Mouse (Mus musculus) megakaryocyte, embryonic 14.5 days (primary cell): ENCODE measurements at regions not wholly inside any gene's neighbourhood (a gene's known extent, or its start where the extent isn't known, plus 50 kb on each side); places are given as distances from the start of the nearest gene placed in this dataset.
A peak's percentile ranks its signal among the peaks of the same experiment; 100 is the strongest.

ENCODE experiments used
- H3K27me3 ChIP-seq: replicated peaks from 2 replicates; pipeline ENCODE3; 2012; ENCODE audit warnings: inconsistent platforms
- H3K36me3 ChIP-seq: replicated peaks from 2 replicates; pipeline ENCODE3; 2012; ENCODE audit warnings: low read length, inconsistent platforms, mixed read lengths
- H3K4me1 ChIP-seq: 2 replicates; pipeline ENCODE4 v1.6.1; 2012; ENCODE audit warnings: inconsistent platforms
- H3K4me3 ChIP-seq: replicated peaks from 2 replicates; pipeline ENCODE3; 2012; ENCODE audit warnings: moderate library complexity, mild to moderate bottlenecking, inconsistent platforms
- H3K9me3 ChIP-seq: 2 replicates; pipeline ENCODE4 v1.6.1; 2012; ENCODE audit warnings: inconsistent platforms
- FLI1 ChIP-seq: IDR thresholded peaks from 2 replicates; pipeline ENCODE4 v1.6.1; 2012; ENCODE audit warnings: low read length, inconsistent platforms, mixed read lengths
- GATA1 ChIP-seq: IDR thresholded peaks from 3 replicates; pipeline ENCODE4 v1.6.1; 2012; ENCODE audit warnings: mixed read lengths, low read length, inconsistent platforms, borderline replicate concordance

DNA sequence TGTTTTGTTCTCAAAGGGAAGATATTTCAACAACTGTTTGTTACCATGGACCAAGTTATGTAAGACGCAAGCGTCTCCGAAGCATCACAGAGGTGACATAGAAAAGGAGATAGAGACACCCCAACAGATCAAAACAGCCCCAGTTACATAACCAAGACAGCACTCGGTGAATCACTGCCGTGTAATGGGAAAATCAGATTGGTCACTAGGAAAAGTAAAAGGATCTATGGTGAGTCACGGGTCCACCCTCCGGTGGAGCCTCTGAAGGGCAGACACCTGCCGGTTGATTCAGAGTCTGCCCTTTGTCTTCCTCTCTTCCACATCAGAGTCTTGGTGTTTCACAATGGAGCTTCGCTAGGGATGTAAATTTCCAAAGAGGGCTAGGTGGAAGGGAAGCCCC is 62.9 kb upstream of the Odc1 start:
- Histone ChIP-seq H3K36me3 (no peaks in the 10 kb centered on the region), H3K9me3 (no peaks in the 10 kb centered on the region), H3K4me1 (peaks cover 19% of the 10 kb centered on the region), H3K27me3 (peaks cover 5% of the 10 kb centered on the region), H3K4me3 (no peak overlapping the region)
- TF ChIP-seq FLI1 (no peak), GATA1 (no peak)

DNA sequence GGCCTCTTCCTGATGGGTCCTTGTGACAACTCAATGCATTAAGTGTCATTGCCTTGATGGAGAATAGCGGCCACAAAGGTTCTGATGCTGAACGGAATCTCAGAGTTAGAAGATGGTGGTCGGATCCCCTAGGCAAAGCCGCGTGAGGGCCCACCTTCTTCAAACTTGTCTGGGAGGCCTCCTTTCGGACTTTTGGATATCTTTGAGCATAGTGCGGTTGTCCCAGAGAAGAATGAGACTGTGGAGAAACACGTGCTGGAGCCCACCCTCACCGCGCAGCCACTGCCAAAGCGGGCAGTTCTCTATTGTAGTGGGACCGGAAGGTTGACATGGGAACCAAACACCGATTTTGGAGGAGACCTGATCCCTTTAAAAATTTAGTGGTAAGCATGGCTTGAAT is 62.4 kb upstream of the Odc1 start:
- Histone ChIP-seq H3K36me3 (no peaks in the 10 kb centered on the region), H3K27me3 (peaks cover 5% of the 10 kb centered on the region), H3K4me1 (peaks cover 24% of the 10 kb centered on the region), H3K9me3 (no peaks in the 10 kb centered on the region), H3K4me3 (no peak overlapping the region)
- no peak for TF ChIP-seq FLI1
- no peak for TF ChIP-seq GATA1

DNA sequence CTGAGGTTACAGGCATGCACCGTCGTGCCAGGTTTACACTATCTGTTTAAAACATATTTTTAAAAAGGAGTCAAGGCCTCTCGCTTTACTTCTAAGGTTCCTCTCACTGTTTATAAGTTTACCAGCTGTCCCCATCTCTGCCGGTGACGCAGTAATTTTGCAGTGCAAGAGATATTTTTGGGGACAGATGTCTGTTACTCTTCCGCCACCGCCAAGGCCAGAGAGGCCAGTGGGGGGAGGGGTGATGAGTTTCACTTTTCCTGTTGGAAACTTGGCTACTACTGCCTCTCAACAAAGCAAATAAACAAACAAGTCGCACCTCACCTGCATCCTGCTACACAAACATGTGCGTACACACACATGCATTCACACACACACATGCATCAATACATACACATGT is 60.1 kb upstream of the Odc1 start:
- TF ChIP-seq FLI1 (no peak), GATA1 (no peak)
- peak overlapping the region; percentile 74 for H3K4me3 ChIP-seq
- H3K9me3 ChIP-seq: no peaks in the 10 kb centered on the region
- H3K36me3 ChIP-seq: no peaks in the 10 kb centered on the region
- H3K27me3 ChIP-seq: no peaks in the 10 kb centered on the region
- H3K4me1 ChIP-seq: peaks cover 32% of the 10 kb centered on the region

DNA sequence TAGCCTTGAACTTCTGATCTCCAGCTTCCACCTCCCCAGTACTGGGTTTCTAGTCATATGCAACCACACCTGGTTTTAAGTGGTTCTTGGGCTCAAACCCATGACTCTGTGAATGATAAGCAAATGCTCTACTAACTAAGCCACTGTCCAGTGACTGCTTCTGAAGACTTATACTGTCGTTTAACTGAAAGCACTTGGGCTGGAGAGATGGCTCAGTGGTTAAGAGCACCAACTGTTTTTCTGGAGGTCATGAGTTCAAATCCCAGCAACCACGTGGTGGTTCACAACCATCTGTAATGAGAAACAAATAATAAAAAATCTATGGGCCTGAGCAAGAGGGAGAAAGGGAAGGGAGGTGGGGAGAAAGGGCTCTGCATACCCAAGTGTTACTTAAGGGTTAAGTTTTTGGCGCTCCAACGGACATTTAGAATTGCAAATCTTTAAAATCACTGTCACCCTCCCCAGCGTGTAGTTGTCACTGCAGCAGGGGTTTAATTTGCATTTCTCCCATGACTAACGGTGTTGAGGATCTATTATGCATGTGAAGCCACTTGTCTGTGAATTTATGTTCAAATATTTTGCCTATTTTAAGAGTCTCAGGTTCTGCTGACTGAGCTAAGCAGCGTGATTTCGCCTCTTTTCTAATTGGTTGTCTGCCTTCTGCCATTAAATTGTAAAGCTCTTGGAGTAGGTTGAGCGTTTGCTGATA is 58.4 kb upstream of the Odc1 start:
- H3K4me3 ChIP-seq: no peak overlapping the region
- no peaks in the 10 kb centered on the region for H3K36me3 ChIP-seq
- H3K27me3 ChIP-seq: peaks cover 6% of the 10 kb centered on the region
- H3K9me3 ChIP-seq: peaks cover 5% of the 10 kb centered on the region
- peaks cover 32% of the 10 kb centered on the region for H3K4me1 ChIP-seq
- no peak for TF ChIP-seq FLI1
- no peak for TF ChIP-seq GATA1

DNA sequence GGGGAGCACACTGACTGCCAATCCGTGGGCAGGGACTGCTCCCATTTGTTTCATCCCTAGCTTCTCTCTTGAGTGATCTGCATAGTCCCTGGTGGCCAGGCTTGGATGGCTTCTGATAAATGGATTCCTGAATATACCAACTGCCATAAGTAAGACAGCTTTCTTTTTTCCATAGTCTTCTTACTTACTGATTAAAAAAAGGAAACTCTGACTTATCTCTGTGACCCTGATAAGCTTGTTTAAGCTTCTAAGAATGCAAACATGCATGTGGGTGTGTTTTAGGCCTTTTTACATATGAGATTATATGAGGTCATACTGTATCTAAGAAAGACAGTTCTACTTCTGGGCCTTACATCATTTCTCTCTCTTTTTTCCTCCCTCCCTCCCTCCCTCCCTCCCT is 57.3 kb upstream of the Odc1 start:
- Histone ChIP-seq H3K9me3 (peaks cover 7% of the 10 kb centered on the region), H3K4me1 (peaks cover 32% of the 10 kb centered on the region), H3K36me3 (no peaks in the 10 kb centered on the region), H3K27me3 (peaks cover 10% of the 10 kb centered on the region), H3K4me3 (no peak overlapping the region)
- no peak for TF ChIP-seq GATA1
- no peak for TF ChIP-seq FLI1

DNA sequence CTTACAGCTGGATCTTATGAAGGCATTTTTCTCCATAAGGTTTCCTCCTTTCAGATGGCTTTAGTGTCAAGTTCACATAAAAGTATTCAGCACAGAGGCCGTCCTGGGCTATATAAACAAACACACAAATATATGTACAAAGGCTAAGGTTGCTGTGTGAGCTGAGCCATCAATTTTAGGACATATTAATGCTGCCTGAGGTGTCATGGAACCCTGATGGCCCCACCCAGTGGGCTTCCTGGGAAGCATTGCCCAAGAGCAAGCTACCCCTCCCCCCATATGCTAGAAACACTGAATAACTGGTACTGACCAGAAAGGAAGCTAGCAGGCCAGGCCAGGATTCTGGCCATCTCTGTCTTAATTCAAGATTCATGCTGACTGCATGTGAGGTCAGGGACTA is 56.4 kb upstream of the Odc1 start:
- Histone ChIP-seq H3K9me3 (peaks cover 7% of the 10 kb centered on the region), H3K4me1 (peaks cover 31% of the 10 kb centered on the region), H3K27me3 (peaks cover 12% of the 10 kb centered on the region), H3K4me3 (no peak overlapping the region), H3K36me3 (no peaks in the 10 kb centered on the region)
- TF ChIP-seq GATA1 (no peak), FLI1 (no peak)

DNA sequence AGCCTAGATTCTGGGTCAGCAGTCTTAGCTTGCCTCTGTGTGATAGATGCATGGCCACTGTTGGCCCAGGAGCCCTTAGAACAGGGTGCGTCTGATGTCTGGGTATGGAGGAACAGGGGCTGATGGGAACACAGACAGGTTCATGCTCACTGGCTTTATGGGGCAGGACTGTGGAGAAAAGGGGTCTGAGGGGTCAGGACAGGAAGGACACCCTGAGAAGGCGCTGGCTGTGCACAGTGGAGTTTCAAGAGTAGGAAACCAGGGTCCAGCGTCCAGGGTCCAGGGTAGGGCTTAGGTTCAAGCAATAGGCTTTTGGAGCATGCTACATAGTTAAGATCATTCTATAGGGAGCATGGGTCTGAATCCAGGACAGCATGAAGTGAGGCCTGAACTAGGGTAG is 54.6 kb upstream of the Odc1 start:
- Histone ChIP-seq H3K4me1 (peaks cover 14% of the 10 kb centered on the region), H3K9me3 (peaks cover 7% of the 10 kb centered on the region), H3K27me3 (peaks cover 12% of the 10 kb centered on the region), H3K36me3 (no peaks in the 10 kb centered on the region), H3K4me3 (no peak overlapping the region)
- no peak for TF ChIP-seq FLI1
- TF ChIP-seq GATA1: no peak

DNA sequence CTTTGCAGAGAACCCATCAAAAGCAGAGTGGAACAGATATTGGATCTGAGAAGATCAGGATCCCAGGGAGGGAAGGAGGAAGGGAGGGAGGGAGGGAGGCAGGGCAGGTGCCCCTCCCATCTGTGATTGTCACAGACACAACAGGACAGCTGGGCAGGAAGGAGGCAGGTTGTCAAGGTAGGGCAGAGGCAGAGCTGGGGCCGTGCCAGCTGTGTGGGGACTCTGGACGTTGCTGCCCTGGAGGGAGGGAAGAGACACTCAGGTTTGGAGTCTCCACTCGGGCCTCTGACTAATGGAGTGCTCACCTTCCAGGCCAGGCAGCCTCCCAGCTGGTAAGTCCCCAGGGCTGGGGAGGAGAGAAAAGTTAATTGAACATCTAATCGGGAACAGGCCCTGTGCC is 52.0 kb upstream of the Odc1 start:
- no peak for TF ChIP-seq FLI1
- no peak for TF ChIP-seq GATA1
- Histone ChIP-seq H3K36me3 (no peaks in the 10 kb centered on the region), H3K4me1 (peaks cover 10% of the 10 kb centered on the region), H3K4me3 (no peak overlapping the region), H3K27me3 (peaks cover 17% of the 10 kb centered on the region), H3K9me3 (peaks cover 7% of the 10 kb centered on the region)

DNA sequence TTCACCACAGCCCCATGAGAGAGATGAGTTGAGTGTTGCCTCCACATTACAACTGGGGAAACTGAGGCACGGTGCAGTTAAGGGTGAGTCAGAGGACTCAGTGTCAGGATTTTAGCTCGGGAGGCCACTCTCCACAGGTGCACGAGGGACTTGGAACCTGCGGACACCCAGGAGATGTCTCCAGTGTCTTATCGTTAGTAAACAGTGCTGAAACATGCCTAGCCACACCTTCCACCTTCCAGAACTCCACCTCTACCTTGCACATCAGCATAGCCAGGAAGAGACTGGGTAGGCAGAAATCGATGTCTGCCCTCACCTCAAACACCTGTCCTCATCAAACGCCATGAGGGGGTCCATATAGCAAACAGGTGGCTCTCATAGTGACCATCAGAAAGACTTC is 51.5 kb upstream of the Odc1 start:
- H3K27me3 ChIP-seq: peaks cover 17% of the 10 kb centered on the region
- no peak for TF ChIP-seq FLI1
- no peak for TF ChIP-seq GATA1
- no peak overlapping the region for H3K4me3 ChIP-seq
- H3K9me3 ChIP-seq: peaks cover 7% of the 10 kb centered on the region
- no peaks in the 10 kb centered on the region for H3K36me3 ChIP-seq
- H3K4me1 ChIP-seq: peaks cover 10% of the 10 kb centered on the region

DNA sequence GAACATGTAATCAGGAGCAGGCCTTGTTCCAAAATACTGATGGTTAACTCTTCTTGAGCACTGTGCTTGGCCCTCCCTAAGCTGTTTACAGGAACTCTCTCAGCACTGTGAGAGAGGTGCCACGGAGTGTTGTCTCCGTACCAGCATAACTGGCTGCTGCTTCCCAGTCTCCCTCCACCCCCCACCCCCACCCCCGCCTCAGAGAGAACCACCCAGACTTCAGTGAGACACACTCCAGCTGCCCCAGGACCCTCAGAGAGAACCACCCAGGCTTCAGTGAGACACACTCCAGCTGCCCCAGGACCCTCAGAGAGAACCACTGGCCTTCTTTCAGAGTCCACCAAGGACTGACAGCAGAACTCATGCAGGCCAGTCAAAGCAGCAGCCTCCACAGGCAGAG is 50.8 kb upstream of the Odc1 start:
- Histone ChIP-seq H3K36me3 (no peaks in the 10 kb centered on the region), H3K4me3 (no peak overlapping the region), H3K9me3 (peaks cover 7% of the 10 kb centered on the region), H3K27me3 (peaks cover 17% of the 10 kb centered on the region), H3K4me1 (peaks cover 5% of the 10 kb centered on the region)
- TF ChIP-seq FLI1 (no peak), GATA1 (no peak)
